Mouse (Mus musculus): ENCODE data around the gene Trim71. TPM values are rescaled to one million over a fixed set of nuclear protein-coding genes. Genes with fewer than 3 reads are reported as not detected.

Gene Trim71
- total RNA-seq, 1 experiment, result 141 TPM

DNA sequence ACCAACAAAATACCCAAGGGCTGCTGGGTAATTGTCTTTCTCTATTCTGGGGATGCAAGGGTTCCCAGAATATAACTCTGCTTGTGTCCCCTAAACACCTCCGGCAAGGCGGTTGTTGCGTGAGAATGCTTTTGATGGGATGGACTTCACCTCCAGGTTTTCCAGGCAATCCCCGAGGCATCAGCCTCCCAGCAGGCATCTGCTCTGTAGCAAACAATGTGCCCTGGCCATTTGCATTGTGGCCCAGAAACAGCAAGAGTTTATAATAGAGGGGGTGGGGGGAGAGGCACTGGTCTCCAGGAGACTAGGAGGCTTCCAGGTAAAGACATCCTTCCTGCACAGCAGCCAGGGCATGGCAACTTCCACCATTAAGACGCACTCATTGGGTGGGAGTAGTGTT lies 15.1 kb downstream of the Trim71 start:
- no peak for TF ChIP-seq MAFK (IDR thresholded peaks at IDR 0.05; ENCODE audit: insufficient read depth, low read depth, low read length)
- TF ChIP-seq CHD2 (IDR thresholded peaks at IDR 0.05; ENCODE audit: low read depth, low read length), result no peak
- no peak for TF ChIP-seq ZC3H11A (IDR thresholded peaks at IDR 0.05; ENCODE audit: borderline replicate concordance, low read depth, low read length)
- H3K4me1 ChIP-seq (ENCODE audit: control insufficient read depth in 2 of 2, insufficient read depth in 2 of 2, low read length in 2 of 2, poor library complexity in 1 of 2), result peaks cover 20 to 38% of the 10 kb centered on the region in 2 experiments
- peak overlapping the region; percentile 66; the same call in 1 of the 2 replicates for H3K27ac ChIP-seq (ENCODE audit: insufficient read depth, low read depth, low read length, poor library complexity, severe bottlenecking)
- no peak for DNase-seq (ENCODE audit: low read depth, low spot score)
- no peak overlapping the region for H3K9ac ChIP-seq (ENCODE audit: insufficient read depth, low read depth, low read length, poor library complexity, severe bottlenecking)
- peak overlapping the region; percentile 33 to 49 for H3K4me3 ChIP-seq (ENCODE audit: insufficient read depth in 1 of 2, low read depth in 1 of 2, low read length in 2 of 2, poor library complexity in 1 of 2, severe bottlenecking in 1 of 2)
- in situ Hi-C loops (cut with MboI; ENCODE audit: low sequenced_read_pairs in 2 of 2, unreplicated experiment in 2 of 2), result no loop called here
- H3K36me3 ChIP-seq (ENCODE audit: control insufficient read depth, insufficient read depth, low read length, poor library complexity, severe bottlenecking), result peaks cover 27% of the 10 kb centered on the region
- H3K9me3 ChIP-seq (ENCODE audit: control insufficient read depth, insufficient read depth, low read depth, low read length), result no peaks in the 10 kb centered on the region

DNA sequence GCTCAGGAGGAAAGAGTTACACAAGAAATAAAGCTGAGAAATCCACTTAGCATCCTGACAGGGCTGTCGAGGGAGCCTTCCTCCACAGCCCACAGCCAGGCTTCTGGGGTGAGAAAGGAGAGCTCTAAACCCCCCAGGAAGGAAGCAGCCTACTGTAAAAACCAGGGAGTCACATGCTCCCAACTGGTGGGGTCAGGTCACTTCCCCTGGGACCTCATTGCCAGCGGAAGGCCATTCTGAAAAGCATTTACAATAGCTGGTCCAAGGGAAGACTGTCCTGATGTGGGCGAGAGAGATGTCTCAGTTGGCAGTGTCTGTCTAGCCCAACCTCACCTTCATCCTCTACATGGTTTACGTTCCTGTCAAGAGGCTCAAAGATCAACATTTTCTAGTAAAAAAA lies 15.7 kb downstream of the Trim71 start:
- Histone ChIP-seq H3K27ac (ENCODE audit: insufficient read depth, low read depth, low read length, poor library complexity, severe bottlenecking) (peak overlapping the region; percentile 66; the same call in 1 of the 2 replicates), H3K4me3 (ENCODE audit: insufficient read depth in 1 of 2, low read depth in 1 of 2, low read length in 2 of 2, poor library complexity in 1 of 2, severe bottlenecking in 1 of 2) (peak overlapping the region; percentile 33 to 49)

DNA sequence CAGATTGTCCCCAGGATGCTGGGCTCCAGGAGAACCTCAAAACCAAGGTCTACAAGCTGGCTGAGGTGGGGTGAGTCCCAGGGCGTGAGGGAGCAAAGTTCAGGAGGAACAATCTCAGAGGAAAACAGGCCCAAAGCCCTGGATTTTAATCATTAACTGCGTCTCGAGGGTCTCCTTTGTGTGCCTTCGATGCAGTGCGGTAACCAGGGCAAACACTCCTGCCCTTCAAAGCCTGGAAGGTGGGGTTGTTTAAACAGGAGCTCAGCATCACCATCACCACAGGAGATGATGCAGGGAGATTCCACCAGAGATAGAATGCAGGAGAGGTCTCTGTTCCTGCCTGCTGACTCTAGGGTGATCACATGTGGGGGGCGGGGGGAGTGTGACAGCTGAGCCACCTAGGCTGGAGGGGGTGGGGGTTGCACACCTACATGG lies 16.5 kb downstream of the Trim71 start:
- Histone ChIP-seq H3K4me1 (ENCODE audit: control insufficient read depth in 2 of 2, insufficient read depth in 2 of 2, low read length in 2 of 2, poor library complexity in 1 of 2) (peaks cover 21 to 40% of the 10 kb centered on the region in 2 experiments), H3K36me3 (ENCODE audit: control insufficient read depth, insufficient read depth, low read length, poor library complexity, severe bottlenecking) (peaks cover 31% of the 10 kb centered on the region), H3K4me3 (ENCODE audit: insufficient read depth in 1 of 2, low read depth in 1 of 2, low read length in 2 of 2, poor library complexity in 1 of 2, severe bottlenecking in 1 of 2) (peak overlapping the region in 1 of 2 experiments; percentile 33; a peak in 1 of 4 replicates), H3K9ac (ENCODE audit: insufficient read depth, low read depth, low read length, poor library complexity, severe bottlenecking) (peak overlapping the region; percentile 21; the same call in 1 of the 2 replicates), H3K27ac (ENCODE audit: insufficient read depth, low read depth, low read length, poor library complexity, severe bottlenecking) (peak overlapping the region; percentile 66), H3K9me3 (ENCODE audit: control insufficient read depth, insufficient read depth, low read depth, low read length) (no peaks in the 10 kb centered on the region)
- TF ChIP-seq ZNF384 (IDR thresholded peaks at IDR 0.05; ENCODE audit: low read depth, low read length) (no peak), HCFC1 (IDR thresholded peaks at IDR 0.05; ENCODE audit: borderline replicate concordance, insufficient read depth, low read length) (no peak), MAFK (IDR thresholded peaks at IDR 0.05; ENCODE audit: insufficient read depth, low read depth, low read length) (no peak), CHD2 (IDR thresholded peaks at IDR 0.05; ENCODE audit: low read depth, low read length) (no peak), ZC3H11A (IDR thresholded peaks at IDR 0.05; ENCODE audit: borderline replicate concordance, low read depth, low read length) (no peak)
- DNase-seq (ENCODE audit: low read depth, low spot score), result no peak
- in situ Hi-C loops (cut with MboI; ENCODE audit: low sequenced_read_pairs in 2 of 2, unreplicated experiment in 2 of 2), result no loop called here

More for the DNA sequence above, 15.7 kb downstream of the Trim71 start:
- no peak overlapping the region for H3K9ac ChIP-seq (ENCODE audit: insufficient read depth, low read depth, low read length, poor library complexity, severe bottlenecking)
- H3K36me3 ChIP-seq (ENCODE audit: control insufficient read depth, insufficient read depth, low read length, poor library complexity, severe bottlenecking), result peaks cover 29% of the 10 kb centered on the region
- H3K9me3 ChIP-seq (ENCODE audit: control insufficient read depth, insufficient read depth, low read depth, low read length), result no peaks in the 10 kb centered on the region
- no peak for TF ChIP-seq MAFK (IDR thresholded peaks at IDR 0.05; ENCODE audit: insufficient read depth, low read depth, low read length)
- TF ChIP-seq HCFC1 (IDR thresholded peaks at IDR 0.05; ENCODE audit: borderline replicate concordance, insufficient read depth, low read length), result no peak
- in situ Hi-C loops (cut with MboI; ENCODE audit: low sequenced_read_pairs in 2 of 2, unreplicated experiment in 2 of 2), result no loop called here
- H3K4me1 ChIP-seq (ENCODE audit: control insufficient read depth in 2 of 2, insufficient read depth in 2 of 2, low read length in 2 of 2, poor library complexity in 1 of 2), result peaks cover 18 to 37% of the 10 kb centered on the region in 2 experiments
- DNase-seq (ENCODE audit: low read depth, low spot score), result no peak

DNA sequence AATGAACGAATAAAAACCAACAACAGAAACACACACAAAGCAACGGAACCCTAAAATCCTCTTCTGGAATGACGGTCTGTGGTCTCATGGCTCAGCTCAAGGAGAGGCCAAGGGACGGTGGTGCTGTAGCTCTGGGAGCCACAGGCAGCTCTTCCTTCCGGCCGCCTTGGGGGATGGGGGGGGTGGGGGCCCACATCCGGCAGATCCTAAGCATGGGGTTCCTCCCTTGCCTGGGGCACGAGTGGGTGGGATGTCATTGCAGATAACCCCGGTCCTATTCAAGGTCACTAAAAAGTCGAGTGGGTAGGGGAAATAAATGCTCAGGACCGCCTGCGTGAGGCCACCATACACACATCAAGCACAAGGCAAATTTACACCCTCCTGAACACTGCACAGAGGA lies 17.4 kb downstream of the Trim71 start:
- TF ChIP-seq MAFK (IDR thresholded peaks at IDR 0.05; ENCODE audit: insufficient read depth, low read depth, low read length), result no peak
- no peak for TF ChIP-seq ZC3H11A (IDR thresholded peaks at IDR 0.05; ENCODE audit: borderline replicate concordance, low read depth, low read length)
- TF ChIP-seq HCFC1 (IDR thresholded peaks at IDR 0.05; ENCODE audit: borderline replicate concordance, insufficient read depth, low read length), result no peak
- TF ChIP-seq ZNF384 (IDR thresholded peaks at IDR 0.05; ENCODE audit: low read depth, low read length), result no peak
- TF ChIP-seq CHD2 (IDR thresholded peaks at IDR 0.05; ENCODE audit: low read depth, low read length), result no peak
- peak overlapping the region; percentile 66; the same call in 1 of the 2 replicates for H3K27ac ChIP-seq (ENCODE audit: insufficient read depth, low read depth, low read length, poor library complexity, severe bottlenecking)
- in situ Hi-C loops (cut with MboI; ENCODE audit: low sequenced_read_pairs in 2 of 2, unreplicated experiment in 2 of 2), result no loop called here
- H3K36me3 ChIP-seq (ENCODE audit: control insufficient read depth, insufficient read depth, low read length, poor library complexity, severe bottlenecking), result peaks cover 30% of the 10 kb centered on the region
- DNase-seq (ENCODE audit: low read depth, low spot score), result no peak
- peak overlapping the region; percentile 7; the same call in 1 of the 2 replicates for H3K9ac ChIP-seq (ENCODE audit: insufficient read depth, low read depth, low read length, poor library complexity, severe bottlenecking)
- no peaks in the 10 kb centered on the region for H3K9me3 ChIP-seq (ENCODE audit: control insufficient read depth, insufficient read depth, low read depth, low read length)
- H3K4me1 ChIP-seq (ENCODE audit: control insufficient read depth in 2 of 2, insufficient read depth in 2 of 2, low read length in 2 of 2, poor library complexity in 1 of 2), result peaks cover 24 to 43% of the 10 kb centered on the region in 2 experiments
- H3K4me3 ChIP-seq (ENCODE audit: insufficient read depth in 1 of 2, low read depth in 1 of 2, low read length in 2 of 2, poor library complexity in 1 of 2, severe bottlenecking in 1 of 2), result peak overlapping the region; percentile 13 to 17; a peak in 3 of 4 replicates

All from ES-E14 (cell line).